Mouse (Mus musculus): ENCODE data around the gene Vezt.

DNA sequence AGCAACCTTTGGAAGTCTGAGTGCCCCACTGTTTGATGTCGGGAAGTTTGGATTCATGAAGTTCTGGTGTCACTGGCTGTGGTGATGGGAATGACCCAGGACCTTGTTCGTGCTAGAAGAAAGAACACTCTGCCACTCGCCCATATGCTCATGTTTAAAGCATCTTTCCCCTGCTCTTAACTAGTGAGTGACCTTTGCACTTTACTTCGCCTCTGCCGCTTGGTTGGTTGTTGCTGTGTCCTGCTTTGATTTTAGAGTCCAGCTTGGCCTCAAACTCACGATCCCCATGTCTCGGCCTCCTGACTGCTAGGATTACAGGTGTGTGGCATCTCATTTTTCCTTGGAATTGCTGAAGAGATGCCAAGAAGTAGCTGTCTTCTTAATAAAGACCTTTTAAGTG lies 36.0 kb upstream of the Vezt start:
- TF ChIP-seq TCF3 (IDR thresholded peaks at IDR 0.05; ENCODE audit: insufficient read length, low read depth) (no peak), POLR2A (IDR thresholded peaks at IDR 0.05; ENCODE audit: insufficient read length, low read depth) (no peak), POLR2AphosphoS2 (IDR thresholded peaks at IDR 0.05; ENCODE audit: insufficient read length, low read depth) (no peak), MAX (IDR thresholded peaks at IDR 0.05; ENCODE audit: low read depth) (no peak), TCF12 (IDR thresholded peaks at IDR 0.05; ENCODE audit: insufficient read depth, poor library complexity, severe bottlenecking) (no peak)

Measured in myocyte (in vitro differentiated cells).